Mouse (Mus musculus) ovary, adult 18-20 months (tissue): ENCODE results near the gene Arhgef3.

Experiments
- DNase-seq: peaks from one replicate; pipeline ENCODE4 v3.0.0; 2022; ENCODE audit warnings: low spot score, mixed read lengths

The Arhgef3 gene

DNA sequence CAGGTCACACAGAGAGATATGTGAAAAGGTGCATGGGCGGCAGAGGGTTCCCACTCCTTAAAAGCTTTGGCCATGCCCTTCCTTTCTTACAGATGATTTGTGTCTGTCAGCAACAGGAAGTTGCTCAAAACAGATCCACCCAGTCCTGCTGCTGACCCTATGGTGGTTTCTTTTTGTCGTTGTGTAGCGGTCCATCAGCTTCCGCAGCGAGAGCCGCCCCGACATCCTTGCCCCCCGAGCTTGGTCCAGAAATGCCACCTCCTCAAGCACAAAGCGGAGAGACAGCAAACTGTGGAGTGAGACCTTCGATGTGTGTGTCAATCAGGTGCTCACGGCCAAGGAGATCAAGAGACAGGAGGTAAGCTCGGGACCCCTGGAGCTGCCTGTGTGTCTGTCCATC, 264.7 kb downstream of the Arhgef3 start:
- no peak for DNase-seq

DNA sequence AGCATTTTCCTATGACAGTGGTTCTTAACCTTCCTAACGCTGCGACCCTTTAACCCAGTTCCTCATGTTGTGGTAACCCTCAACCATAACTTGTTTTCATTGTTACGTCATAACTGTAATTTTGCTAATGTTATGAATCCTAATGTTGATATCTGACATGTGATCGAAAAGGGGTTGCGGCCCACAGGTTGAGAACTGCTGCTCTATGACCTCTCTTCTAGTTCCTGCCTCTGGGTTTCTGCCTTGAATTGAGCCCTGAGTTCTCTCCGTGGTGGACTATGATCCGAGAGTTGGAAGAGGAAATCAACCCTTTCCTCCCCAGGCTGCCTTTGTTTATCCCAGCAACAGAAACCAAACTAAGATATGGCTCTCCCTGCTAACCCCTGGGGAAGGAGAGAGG, 266.8 kb downstream of the Arhgef3 start:
- no peak for DNase-seq

DNA sequence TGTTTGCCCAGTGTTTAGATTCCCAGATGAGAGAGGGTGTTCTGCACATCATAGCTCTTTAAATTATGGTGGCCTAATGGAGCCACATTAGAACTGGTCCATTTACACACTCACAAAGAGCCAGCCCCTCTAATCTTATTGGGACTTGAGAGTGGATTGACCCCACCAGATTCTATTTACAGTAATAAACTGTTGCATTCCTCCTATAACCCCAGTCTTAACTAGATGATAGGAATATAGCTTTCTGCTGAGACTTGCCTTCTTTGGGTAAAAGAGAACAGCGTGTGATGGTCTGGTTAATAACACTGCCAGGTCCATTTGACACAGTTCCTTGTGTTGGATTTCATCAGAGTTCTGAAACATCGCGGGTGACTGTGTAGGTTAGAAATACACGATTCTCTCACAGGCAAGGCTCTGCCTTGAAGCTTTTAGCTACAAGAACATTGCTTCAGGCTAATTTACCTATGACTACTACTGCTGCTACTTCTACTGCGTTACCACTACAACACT, 268.7 kb downstream of the Arhgef3 start:
- DNase-seq = no peak

DNA sequence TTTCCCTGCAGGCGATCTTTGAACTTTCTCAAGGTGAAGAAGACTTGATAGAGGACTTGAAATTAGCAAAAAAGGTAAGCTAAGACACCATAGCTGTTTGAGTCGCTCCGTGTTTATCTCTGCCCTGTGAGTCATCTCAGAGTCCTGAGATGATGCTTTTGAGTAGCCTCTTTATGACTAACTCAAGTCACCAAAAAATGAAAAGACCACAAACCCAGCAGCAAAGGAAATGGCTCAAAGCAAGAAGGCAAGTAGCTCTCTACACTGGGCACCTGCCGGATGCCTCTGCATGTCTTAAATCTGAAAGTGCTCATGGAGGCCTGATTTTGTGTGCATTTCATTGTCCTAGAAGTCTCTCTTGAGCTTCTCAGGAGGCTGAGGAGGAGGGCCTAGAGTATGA, 269.4 kb downstream of the Arhgef3 start:
- DNase-seq = no peak

DNA sequence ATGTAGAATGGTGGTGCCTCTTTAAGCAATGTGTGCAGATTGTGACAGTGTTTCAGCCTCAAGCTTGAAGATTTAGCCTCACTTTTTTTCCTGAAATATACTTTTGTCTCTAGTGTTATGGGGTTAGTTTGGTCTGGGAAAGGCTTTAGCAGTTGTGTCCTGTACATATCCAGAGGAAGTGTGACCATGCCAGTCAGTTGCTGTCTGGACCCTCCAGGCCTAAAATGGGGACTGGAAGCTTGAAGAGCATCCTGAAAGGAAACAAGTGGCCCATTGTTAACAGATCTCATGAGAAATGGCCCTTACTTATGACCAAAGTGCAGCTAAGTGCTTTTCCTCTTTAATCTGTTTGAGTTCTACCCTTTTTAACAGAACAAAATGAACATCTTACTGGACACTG, 273.9 kb downstream of the Arhgef3 start:
- DNase-seq = no peak

DNA sequence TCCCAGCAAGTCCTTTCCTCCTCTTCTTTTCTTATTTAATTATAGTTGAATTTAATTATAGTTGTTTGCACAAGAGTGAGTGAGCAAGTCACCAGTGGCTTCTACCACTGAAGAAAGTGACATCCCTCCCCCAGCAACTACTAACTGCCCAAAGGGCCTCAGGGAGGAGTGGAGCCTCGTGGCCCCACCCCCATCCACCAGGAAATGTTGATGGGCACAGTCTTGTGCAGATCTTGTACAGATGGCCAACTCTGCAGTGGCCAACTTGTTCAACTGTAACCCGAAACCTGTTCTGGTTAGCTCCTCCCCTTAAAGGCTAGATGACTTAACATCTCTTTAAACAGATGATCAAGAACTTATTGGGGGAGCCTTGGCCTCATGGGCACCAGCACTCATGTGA, 275.0 kb downstream of the Arhgef3 start:
- DNase-seq = no peak

DNA sequence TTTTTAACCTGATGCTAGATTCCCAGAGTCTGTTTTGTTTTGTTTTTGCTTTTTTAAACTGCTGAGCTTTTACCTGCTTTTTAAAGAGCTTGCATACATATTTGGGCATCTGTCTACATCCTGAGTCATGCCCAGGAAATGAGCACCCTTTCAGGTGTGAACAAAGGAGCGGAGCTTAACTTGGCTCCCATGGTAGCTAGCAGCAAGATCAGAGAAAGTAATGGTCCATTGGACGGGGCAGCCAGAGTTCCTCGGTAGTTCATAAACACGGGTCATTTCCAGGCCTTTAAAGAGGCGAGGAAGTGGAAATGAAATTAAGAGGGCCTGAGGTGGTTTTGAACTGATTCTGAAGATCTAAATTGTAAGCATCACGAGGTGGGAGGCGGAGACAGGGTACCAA, 276.0 kb downstream of the Arhgef3 start:
- no peak for DNase-seq

DNA sequence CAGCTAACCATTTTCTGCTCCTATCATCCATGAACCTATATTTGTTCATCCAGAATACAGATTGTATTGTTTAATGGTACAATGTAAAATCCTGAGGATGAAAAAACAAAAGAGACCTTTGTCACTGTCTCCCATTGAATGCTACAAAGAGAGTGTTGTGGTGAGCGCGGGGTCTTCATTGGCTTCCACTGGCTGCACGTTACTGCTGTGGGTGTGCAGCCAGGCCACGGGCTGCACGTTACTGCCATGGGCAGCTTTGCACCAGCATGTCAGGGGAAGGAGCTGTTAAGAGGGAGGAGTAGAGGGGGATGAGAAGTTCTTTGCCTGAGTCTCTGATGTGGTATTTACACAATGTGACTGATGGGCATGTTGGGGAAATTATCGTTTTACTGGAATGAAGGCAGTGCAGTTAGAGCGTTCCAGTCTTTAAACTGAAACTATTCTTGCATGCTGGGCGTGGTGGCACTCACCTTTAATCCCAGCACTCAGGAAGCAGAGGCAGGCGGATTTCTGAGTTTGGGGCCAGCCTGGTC, 277.1 kb downstream of the Arhgef3 start:
- DNase-seq = no peak

DNA sequence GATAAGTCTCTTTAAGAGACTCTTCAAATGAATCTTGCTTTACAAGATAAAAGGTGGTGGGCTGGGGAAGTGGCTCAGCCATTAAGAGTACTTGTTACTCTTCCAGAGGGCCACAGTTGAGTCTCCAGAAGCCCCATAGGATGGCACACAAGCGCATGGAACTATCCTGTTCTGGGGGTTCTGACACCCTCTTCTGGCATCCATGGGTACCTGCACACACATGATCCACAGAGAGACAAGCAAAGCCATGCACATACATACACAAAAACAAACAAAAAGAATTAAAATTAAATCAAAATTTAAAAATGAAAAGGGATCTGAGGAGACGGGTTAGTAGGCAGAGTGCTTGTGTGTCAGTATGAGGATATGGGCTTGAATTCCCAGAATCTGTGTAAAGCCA, 278.0 kb downstream of the Arhgef3 start:
- DNase-seq = no peak

DNA sequence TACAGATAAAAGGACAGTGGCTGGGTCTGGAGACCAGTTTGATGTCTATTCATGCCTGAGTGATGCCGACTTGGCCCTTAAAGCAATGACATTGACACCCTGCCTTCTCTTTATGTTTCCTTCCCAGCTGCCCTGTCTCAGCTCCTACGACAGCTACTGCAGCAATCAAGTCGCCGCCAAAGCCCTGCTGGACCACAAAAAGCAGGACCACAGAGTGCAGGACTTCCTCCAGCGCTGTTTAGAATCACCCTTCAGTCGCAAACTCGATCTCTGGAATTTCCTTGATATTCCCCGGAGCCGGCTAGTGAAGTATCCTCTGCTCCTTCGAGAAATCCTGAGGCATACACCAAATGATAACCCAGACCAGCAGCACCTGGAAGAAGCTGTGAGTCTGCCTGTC, 279.1 kb downstream of the Arhgef3 start:
- no peak for DNase-seq

DNA sequence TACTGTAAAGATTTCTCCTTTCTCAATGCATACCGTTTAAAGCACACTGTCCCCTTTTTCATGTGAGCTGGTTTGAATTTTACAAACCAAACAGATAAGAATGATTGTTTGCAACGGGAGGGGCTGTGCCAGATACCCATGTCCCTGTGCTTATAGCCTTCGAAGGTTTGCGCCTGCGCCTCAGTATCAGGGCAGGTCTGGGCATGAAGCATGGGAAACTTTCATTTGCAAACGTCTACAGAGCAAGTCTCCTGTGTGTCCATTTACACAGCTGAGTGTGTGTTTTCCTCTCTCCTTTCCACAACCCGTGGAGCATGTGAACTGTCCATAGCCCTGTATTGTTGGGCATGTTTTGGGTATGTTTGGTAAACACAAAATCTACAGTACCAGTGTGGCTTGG, 281.7 kb downstream of the Arhgef3 start:
- DNase-seq = no peak

DNA sequence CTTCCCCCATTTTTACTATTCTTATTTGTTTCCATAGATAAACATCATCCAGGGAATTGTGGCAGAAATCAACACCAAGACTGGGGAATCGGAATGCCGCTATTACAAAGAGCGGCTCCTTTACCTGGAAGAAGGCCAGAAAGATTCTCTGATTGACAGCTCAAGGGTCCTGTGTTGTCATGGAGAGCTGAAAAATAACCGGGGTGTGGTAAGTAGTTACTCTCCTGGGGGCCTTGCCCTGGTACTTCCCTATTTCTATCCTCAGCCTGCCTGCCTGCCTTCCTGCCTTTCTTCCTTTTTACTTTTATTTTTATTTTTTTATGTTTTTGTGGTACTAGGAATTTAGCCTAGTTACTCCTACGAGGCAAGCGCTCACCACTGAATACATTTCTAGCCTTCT, 282.8 kb downstream of the Arhgef3 start:
- no peak for DNase-seq

DNA sequence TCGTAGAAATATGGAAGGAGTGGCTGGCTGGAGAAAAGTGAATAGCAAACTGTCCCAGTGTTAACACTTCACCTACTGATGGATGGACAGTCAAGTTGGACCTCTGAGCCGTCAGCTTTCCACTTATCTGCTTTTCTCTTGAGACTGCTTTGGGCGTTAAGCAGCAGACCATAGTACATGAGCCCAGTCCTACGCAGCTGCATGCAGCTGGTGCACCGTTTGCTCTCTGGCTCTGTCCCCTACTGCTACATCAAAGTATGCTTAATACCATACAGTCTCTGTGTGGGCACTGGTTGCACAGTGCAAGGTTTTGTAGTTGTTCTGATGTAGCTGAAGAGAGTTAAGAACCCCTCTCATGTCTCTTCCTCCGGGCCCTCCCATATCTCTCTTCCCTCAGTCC, 285.8 kb downstream of the Arhgef3 start:
- DNase-seq = no peak

DNA sequence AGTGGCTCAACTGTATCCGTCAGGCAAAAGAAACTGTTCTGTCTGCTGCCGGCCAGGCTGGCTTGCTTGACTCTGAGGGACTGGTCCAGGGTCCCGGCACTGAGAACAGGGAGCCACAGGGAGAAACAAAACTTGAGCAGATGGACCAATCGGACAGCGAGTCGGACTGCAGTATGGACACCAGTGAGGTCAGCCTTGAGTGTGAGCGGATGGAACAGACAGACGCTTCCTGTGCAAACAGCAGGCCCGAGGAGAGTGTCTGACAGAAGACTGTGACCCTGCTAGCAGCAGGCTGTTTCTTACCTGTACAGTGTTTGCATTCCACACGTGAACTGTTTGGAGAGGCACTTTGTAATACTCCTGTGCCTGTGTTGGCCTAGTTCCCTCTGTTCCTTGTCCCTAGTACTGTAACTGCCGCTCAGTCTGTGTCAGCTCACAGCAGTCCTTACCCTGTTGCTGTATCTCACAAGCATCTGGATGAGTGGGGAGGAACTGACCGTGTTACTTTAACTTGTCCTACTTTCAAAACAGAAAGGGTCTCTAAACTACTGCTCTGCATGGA, 287.1 kb downstream of the Arhgef3 start:
- DNase-seq = no peak

DNA sequence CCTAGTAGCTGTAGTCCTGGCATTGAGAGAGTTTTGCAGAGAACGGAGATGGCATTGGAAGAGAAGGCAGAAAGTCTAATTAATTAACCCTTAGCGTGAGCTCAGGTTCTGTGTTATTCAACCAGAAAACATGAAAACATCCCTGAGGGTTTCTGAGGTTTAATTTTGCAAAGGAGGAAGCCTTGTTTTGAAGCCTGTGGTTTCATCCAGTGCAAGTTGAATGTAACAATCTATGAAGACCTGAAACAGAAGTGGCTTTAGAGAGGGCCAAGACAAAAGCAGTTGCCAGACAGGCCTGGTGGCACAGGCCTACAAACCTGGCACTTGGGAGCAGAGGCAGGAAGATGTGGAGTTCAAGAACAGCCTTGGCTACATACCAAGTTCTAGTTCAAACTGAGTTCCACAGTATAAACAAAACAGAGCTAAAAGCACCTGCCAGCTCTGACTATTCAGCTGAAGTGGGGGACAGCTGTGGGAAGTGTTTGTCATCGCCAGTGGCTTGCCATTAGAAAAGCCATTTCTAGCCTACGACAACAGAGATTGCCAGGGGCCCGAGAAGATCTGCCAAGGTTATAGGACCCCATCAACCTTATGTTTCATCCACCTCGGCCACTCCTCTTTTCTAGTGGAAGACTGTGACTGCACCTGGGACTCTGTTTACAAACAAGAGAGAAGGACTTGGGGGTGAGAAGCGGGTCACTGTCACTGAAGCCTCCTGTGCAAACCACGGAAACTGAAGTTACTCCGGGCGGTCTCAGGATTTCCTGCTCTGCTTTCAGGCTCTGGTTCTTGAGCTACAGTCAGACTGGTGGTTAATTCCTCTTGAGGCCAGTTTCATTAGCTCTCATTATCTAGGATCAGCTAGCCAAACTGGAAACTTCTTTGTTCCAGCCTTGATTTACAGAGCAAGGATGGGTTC, 287.9 kb downstream of the Arhgef3 start:
- DNase-seq = no peak

DNA sequence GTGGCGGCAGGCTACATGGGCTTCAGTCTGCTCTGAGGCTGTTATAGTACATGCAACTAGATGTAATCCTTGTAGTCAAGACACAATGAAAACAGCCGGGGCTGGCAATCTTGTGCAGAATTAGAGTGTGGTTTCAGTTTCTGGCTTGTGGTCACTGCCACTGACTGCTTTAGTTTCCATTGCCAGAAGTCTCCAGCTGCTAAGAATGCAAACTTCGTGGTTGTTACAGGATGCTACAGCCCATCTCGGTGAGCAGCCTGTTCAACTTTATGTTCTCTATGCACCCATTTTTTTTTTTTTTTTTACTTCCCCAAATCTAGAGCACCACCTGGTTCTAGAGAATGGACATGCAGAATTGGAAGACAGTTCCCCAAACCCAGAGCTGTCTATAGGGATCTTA, 290.8 kb downstream of the Arhgef3 start:
- DNase-seq = no peak

DNA sequence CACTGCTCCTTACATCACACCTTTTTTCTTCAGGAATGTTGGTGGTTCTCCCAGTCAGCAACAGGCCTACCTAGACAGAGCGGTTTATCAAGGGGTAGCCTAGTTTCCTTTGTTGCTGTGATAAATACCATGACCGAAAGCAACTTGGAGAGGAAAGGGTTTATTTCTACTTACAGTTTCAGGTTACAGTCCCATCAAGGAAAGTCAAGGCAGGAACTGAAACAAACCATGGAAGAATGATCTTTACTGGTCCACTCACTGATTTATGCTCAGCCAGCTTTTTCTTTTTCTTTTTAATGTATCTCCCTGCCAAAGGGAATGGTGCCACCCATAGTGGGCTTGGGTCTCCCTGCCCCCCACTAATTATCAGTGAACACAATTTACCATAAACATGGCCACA, 291.2 kb downstream of the Arhgef3 start:
- DNase-seq = no peak

DNA sequence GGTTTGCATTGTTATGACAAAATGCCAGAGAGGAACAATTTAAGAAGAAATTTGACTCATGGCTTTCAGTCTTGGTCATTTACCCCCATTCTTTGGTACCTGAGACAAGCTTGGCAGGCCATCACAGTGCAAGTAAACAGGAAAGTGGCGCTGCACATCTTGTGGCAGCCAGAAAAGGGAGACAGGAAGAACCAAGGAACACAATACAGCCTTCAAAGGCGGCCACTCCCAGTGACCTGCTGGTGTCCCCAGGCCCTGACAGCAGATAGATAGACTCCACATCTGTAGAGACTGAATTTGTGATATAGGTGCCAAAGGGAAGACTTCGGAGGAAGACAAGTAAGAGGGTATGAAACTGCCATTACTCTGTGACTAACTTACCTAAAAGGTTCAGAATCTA, 293.5 kb downstream of the Arhgef3 start:
- no peak for DNase-seq

DNA sequence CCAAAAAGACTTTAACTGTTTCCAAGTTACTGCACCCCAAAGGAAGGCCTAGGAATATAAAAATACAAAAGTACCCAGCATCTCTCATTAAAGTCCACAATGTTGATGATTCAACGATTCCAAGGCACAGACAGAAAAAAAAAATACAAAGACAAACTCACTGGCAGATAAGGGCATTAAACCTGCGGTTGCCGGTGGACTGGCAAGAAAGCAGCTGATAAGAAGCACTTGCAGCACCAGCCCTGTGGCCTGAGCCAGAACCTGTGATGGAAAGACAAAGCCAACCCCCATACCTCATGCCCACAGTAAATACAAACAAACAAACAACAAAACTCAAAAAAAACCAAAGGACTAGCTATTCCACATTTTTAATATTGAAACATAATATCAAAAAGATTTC, 295.0 kb downstream of the Arhgef3 start:
- DNase-seq = no peak

DNA sequence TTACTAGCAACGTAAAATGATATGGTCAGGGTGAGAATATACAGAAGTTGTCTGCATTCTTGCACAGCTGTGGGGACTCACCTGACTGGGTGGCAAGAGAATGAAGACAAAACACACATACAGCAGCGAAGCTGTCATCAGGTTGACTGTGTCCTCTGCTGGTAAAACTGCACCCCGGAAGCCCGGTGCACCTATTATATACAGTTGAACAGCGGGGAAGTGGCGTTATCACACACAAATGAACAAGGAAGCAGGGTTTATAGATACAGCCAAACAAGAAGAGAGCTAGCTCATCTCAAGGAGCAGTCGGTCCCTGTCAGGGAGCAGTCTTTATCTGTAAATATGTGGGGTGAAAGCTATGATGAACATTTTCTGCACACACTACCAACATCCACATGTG, 296.8 kb downstream of the Arhgef3 start:
- DNase-seq = no peak

DNA sequence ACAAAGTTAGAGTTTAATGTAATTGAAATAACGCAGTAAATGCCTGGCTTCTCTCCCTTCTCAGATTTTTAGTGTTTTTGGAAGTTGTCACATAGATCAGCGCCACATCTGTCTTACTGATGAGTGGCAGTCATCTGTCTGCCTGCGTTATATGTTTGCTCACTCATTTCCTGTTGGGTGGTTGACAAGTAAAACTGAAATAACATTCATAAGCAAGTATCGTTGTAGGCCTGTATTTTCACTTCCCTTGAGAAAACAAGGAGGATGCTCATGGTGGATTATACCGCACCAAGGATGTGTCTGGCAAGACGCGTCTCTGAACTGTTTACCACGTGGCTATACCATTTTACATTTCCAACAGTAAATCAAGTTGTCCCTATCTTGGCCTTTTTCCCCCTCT, 298.0 kb downstream of the Arhgef3 start:
- no peak for DNase-seq

DNA sequence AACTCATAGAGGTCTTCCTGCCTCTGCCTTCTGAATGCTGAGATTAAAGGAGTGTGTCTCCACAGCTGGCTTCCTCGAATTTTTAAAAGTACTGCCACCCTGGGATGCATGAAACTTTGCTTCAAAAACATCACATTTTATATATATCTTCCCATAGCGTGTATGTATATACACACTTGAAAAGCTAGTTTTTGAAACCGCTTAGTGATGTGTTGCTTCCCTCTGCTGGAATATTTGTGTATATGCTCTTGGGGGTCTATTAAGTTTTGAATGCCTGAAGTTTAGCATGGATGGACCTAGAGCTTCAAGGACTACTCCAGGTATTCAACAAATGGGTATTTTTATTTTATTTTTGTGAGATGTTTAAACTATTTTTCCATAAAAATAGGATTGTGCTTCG, 299.3 kb downstream of the Arhgef3 start:
- DNase-seq = no peak

DNA sequence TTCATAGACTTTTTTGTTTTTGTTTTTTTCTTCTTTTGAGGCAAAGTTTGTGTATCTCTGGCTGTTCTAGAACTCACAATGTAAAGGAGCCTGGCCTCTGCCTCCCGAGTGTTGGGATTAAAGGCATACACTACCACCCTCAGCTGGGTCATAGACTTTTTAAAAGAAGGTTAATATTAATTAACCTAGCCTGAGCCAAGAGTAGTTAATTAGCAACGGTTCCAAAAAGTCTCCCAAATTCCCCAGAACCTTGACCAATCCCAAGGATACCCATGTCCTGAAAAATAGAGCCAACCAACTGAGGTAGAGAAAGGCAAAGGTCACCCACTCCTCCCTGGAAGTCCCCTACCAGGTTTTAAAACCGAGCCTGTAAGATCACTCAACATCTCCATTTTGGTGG, 306.1 kb downstream of the Arhgef3 start:
- DNase-seq = no peak
